Mouse (Mus musculus) embryonic facial prominence, embryonic 12.5 days (tissue): ENCODE measurements around the gene Slc35g2. TPM values are rescaled to one million over a fixed set of nuclear protein-coding genes. Genes with fewer than 3 reads are reported as not detected.

ENCODE experiments used
- ATAC-seq: fragments of 200-750 bp; cut with Nextera tagmentation; 2 replicates; pipeline ENCODE4 v1.8.0; 2017; ENCODE audit not compliant: insufficient number of reproducible peaks, insufficient read depth, low FRiP score, low TSS enrichment
- H3K27ac ChIP-seq: fragments of 300-500 bp; sonication (generic); 2 replicates; pipeline ENCODE4 v1.5.1; 2016; ENCODE audit warnings: mild to moderate bottlenecking
- H3K27me3 ChIP-seq: fragments of 300-500 bp; sonication (generic); 2 replicates; pipeline ENCODE4 v1.6.1; 2016; ENCODE audit warnings: mild to moderate bottlenecking, moderate library complexity
- H3K36me3 ChIP-seq: fragments of 300-500 bp; sonication (generic); 2 replicates; pipeline ENCODE4 v1.6.1; 2016; ENCODE audit warnings: mild to moderate bottlenecking
- H3K4me1 ChIP-seq: fragments of 300-500 bp; sonication (generic); 2 replicates; pipeline ENCODE4 v1.6.1; 2016
- H3K4me2 ChIP-seq: fragments of 300-500 bp; sonication (generic); replicated peaks from 2 replicates; pipeline ENCODE4 v1.6.1; 2016; ENCODE audit warnings: mild to moderate bottlenecking, moderate library complexity
- H3K4me3 ChIP-seq: fragments of 300-500 bp; sonication (generic); 2 replicates; pipeline ENCODE4 v1.5.1; 2016; ENCODE audit warnings: mild to moderate bottlenecking
- H3K9ac ChIP-seq: fragments of 300-500 bp; sonication (generic); 2 replicates; pipeline ENCODE4 v1.6.1; 2016; ENCODE audit warnings: mild to moderate bottlenecking, moderate library complexity
- H3K9me3 ChIP-seq: fragments of 300-500 bp; sonication (generic); 2 replicates; pipeline ENCODE4 v1.6.1; 2016; ENCODE audit warnings: mild to moderate bottlenecking, moderate library complexity
- WGBS: fragments of 180-500 bp; shearing (Covaris S2); methylation state at CpG from one replicate; pipeline ENCODE4 v1.1.7; 2016; 5-methylcytosine and 5-hydroxymethylcytosine counted together
- polyA plus RNA-seq: library from polyadenylated mRNA; unstranded; fragments of >200 nt; fragmentation: Nextera tagmentation; extraction: Ambion mirVana; gene quantifications from 2 replicates; pipeline ENCODE4 v1.2.1, GENCODE M21; 2016

Slc35g2 gene
- 4.4 and 5.2 TPM in 2 replicates for polyA plus RNA-seq

DNA sequence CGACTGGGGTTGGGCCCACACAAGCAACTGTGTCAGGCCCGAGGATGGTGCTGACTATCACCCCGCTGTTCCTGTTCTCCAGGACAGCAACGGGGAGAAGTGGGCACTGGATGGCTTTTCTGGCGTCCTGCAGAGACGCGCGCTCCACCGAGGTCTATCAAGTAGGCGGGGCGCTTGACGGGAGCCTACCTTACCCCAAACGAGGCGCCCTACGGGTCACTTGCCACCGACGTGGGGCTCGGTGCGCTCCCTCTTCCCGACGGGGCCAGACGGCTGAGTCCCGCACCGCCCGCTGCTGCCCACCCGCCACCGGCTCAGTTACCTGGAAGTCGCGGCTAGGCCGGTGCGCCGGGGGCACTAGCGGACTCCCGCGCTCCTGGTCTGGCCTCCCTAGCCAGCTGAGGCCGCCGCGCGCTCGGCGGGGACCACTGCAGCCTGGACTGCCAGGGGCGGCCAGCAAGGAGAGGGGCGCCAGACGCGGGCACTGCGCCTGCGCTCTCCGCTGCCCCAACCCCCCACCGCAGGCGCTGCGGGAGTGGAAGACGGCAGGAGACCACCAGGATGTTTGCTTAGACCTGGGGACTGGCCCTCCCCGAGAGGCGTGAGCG, at the start of gene Slc35g2:
Slc35g2 (minus strand) TSS at position 465 of the 608 bp plus-strand sequence.
- Histone ChIP-seq H3K4me2 (peak within 1 kb of the TSS; percentile 73), H3K4me3 (peak within 1 kb of the TSS; percentile 68), H3K27me3 (peaks cover 4% of the 10 kb centered on the region; the same call in 1 of the 2 replicates), H3K4me1 (peaks cover 6% of the 10 kb centered on the region; the same call in 1 of the 2 replicates), H3K9me3 (no peaks in the 10 kb centered on the region), H3K36me3 (no peaks in the 10 kb centered on the region), H3K27ac (no peak within 1 kb of the TSS), H3K9ac (peak within 1 kb of the TSS; percentile 69)
- peak; percentile 83 for ATAC-seq
- under 1% methylated on average over 55 of the region's 55 CpGs for WGBS

DNA sequence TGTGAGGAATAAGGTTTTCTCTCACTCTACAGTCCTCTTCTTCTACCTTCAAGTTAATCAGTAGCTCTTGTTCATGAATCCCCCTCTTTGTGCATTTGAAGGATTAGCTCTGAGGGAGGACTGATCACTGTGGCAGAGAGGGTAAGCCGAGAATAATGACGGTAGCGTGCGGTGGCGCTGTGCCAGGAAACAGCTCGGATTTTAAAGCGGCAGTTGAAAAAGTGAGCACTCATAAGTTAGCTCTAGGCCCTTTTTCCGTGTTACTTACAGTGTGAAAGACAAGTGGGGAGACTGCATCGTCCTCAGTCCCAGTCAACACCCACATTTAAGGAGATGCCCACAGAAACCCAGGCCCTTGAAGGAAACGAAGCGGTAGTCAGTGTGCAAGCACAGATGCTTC, 46.1 kb upstream of the Slc35g2 start:
- Histone ChIP-seq H3K9ac (no peak overlapping the region), H3K4me2 (no peak overlapping the region), H3K27ac (no peak overlapping the region), H3K4me3 (no peak overlapping the region), H3K27me3 (no peaks in the 10 kb centered on the region), H3K4me1 (no peaks in the 10 kb centered on the region), H3K36me3 (no peaks in the 10 kb centered on the region), H3K9me3 (no peaks in the 10 kb centered on the region)
- no peak for ATAC-seq
- 54% methylated on average over 11 of the region's 11 CpGs for WGBS

DNA sequence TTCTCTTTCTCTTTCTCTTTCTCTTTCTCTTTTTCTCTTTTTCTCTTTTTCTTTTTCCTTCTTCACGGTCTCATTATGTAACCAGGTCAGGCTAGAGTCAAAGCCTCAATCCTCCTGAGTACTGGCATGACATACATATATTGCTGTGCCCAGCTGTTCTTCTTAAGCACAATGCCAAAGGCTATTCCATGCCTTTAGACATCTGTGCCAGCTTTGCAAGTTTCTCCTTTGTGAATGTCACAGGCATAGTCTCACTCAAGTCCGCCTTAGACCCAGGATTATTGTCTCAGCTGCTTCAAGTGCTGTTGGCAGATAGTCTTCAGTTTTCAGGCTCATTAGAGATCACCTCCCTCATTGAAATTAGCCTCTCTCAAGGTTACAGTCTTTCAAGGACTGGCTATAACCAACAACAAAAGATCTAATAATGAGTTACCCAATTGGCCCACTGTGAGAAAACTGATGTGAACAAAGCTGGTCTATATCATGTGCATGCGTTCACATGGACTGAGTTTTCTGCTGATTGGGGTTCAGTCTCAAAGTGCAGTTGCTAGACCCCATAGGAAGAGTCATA, 42.7 kb upstream of the Slc35g2 start:
- H3K4me1 ChIP-seq: no peaks in the 10 kb centered on the region
- 87% methylated on average over 3 of the region's 3 CpGs for WGBS

DNA sequence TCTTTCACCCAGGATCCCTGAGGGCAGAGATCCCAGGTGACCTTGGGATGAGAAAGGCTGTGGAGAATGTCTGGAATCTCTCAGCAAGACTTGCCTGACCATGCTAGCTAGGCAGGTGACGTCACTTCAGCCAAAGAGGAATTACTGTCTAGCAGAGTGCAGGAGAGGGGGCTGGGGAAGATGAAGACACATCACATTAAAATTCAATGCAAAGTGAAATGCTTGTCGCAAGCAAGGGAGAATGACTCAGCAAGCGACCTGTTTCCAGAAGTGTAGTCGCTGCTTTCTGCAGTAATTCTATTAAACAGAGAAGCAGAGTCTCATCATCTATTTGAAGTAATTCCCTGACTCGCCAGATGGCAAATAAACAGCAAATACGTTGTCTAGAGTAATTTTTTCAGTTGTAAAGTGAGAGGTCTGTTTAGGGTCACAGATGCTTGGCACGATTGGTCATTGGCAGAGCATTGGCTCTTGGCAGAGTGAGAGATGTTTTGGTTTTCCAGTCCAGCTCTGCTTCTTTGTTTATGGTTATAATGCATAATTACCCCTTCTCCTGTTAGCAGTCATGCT, 35.2 kb upstream of the Slc35g2 start:
- H3K4me2 ChIP-seq: no peak overlapping the region
- no peak for ATAC-seq
- WGBS: 45% methylated on average over 7 of the region's 7 CpGs

More for the DNA sequence above, 42.7 kb upstream of the Slc35g2 start:
- H3K27me3 ChIP-seq: no peaks in the 10 kb centered on the region
- H3K9ac ChIP-seq: no peak overlapping the region
- no peak overlapping the region for H3K4me3 ChIP-seq
- H3K36me3 ChIP-seq: no peaks in the 10 kb centered on the region
- H3K9me3 ChIP-seq: no peaks in the 10 kb centered on the region
- H3K4me2 ChIP-seq: no peak overlapping the region
- H3K27ac ChIP-seq: no peak overlapping the region
- ATAC-seq: no peak

DNA sequence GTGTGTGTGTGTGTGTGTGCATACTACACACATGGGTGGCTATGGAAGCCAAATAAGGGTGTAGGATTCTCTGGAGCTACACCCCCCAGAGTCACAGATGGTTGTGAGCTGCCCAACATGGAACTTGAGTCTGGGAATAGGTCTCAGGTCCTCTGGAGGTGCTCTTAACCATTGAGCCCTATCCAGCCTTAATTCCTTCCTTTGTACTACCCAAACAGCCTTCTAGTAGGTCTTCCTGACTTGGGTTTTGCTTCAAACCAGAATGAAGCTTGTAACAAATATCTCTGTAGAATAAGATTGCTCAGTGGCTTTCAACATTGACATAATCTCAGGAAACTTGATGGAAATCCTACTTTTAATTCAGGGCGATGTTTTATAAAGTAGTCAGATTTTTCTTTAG, 34.6 kb upstream of the Slc35g2 start:
- Histone ChIP-seq H3K27ac (no peak overlapping the region), H3K4me1 (no peaks in the 10 kb centered on the region), H3K36me3 (no peaks in the 10 kb centered on the region), H3K4me2 (no peak overlapping the region), H3K9ac (no peak overlapping the region), H3K27me3 (no peaks in the 10 kb centered on the region), H3K9me3 (no peaks in the 10 kb centered on the region), H3K4me3 (no peak overlapping the region)
- no peak for ATAC-seq
- WGBS: 71% methylated on average over 1 of the region's 1 CpGs

More for the DNA sequence above, 35.2 kb upstream of the Slc35g2 start:
- Histone ChIP-seq H3K27ac (no peak overlapping the region), H3K9ac (no peak overlapping the region), H3K4me1 (no peaks in the 10 kb centered on the region), H3K4me3 (no peak overlapping the region), H3K27me3 (no peaks in the 10 kb centered on the region), H3K9me3 (no peaks in the 10 kb centered on the region), H3K36me3 (no peaks in the 10 kb centered on the region)

DNA sequence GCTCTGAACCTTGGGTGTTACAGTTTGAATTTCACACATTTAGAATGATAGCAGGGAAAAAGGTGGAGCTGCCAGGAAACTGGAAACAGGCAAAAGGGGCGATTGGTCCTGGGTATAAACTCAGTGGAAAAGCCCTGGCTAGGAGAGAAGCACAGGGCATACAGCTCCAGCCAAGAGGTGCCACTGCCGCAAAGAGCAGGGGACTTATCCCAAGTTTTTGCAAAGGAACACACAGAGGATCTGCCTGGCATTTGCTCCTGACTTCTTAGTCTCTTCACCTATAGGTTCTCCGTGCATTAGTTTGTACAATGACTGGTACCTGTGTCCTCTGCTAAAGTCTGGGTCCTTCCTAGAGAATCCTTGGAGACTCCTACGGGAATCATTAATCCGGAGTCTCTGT, 32.3 kb upstream of the Slc35g2 start:
- Histone ChIP-seq H3K9ac (no peak overlapping the region), H3K4me1 (peaks cover 6% of the 10 kb centered on the region; the same call in 1 of the 2 replicates), H3K27me3 (no peaks in the 10 kb centered on the region), H3K36me3 (no peaks in the 10 kb centered on the region), H3K27ac (no peak overlapping the region), H3K9me3 (no peaks in the 10 kb centered on the region), H3K4me3 (no peak overlapping the region), H3K4me2 (no peak overlapping the region)
- 64% methylated on average over 5 of the region's 5 CpGs for WGBS
- no peak for ATAC-seq

DNA sequence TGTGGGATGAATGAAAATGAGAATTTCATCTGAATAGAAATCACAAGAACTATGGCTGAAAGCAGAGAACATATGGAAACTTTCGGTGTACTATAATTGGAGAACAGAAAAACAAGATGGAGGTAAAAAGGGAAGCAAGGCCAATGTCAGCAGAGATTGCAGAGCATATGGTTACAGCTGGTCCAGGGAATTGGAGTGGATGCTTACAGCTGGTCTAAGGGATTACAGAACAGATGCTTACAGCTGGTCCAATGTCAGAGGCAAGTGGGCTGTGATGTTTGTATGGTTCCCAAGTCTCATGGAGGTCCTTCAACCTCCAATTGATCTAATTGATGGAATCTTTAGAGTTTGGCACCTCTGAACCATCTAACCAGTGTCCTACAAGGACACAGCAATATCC, 31.2 kb upstream of the Slc35g2 start:
- H3K9me3 ChIP-seq: no peaks in the 10 kb centered on the region
- H3K4me3 ChIP-seq: no peak overlapping the region
- peaks cover 6% of the 10 kb centered on the region; the same call in 1 of the 2 replicates for H3K4me1 ChIP-seq
- H3K27me3 ChIP-seq: no peaks in the 10 kb centered on the region
- H3K4me2 ChIP-seq: no peak overlapping the region
- H3K36me3 ChIP-seq: no peaks in the 10 kb centered on the region
- no peak overlapping the region for H3K27ac ChIP-seq
- 86% methylated on average over 1 of the region's 1 CpGs for WGBS
- H3K9ac ChIP-seq: no peak overlapping the region
- ATAC-seq: no peak

DNA sequence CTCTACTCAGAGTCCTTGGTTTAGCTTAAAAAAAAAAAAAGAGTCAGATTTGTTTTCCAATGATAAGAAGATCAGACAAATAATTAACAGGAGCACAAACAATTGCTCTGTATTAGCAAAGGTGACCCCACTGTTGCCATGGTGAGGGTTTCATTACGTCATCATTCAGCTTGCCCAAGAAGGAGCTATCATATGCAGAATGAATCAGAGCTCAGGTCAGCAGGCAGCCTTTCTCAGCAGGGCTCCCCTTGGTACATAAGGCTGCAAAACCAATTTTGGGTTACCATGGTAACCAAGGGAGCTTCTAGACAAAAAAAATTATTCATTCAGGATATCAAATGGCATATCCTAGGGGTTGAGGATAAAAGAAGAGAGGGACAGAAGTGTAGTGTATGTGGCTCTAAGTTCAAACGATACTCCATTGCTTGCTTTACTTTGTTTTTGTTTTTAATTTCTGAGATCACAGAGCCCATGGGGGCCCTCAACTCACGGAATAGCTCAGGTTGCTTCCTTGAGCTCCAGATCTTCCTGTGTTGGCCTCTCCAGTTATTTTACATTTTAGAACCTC, 29.0 kb upstream of the Slc35g2 start:
- H3K27me3 ChIP-seq: no peaks in the 10 kb centered on the region
- no peak overlapping the region for H3K9ac ChIP-seq
- no peak overlapping the region for H3K4me3 ChIP-seq
- no peaks in the 10 kb centered on the region for H3K36me3 ChIP-seq
- no peaks in the 10 kb centered on the region for H3K9me3 ChIP-seq
- peaks cover 6% of the 10 kb centered on the region; the same call in 1 of the 2 replicates for H3K4me1 ChIP-seq
- H3K4me2 ChIP-seq: no peak overlapping the region
- ATAC-seq: no peak
- whole genome bisulfite sequencing: 48% methylated on average over 3 of the region's 3 CpGs
- H3K27ac ChIP-seq: no peak overlapping the region

DNA sequence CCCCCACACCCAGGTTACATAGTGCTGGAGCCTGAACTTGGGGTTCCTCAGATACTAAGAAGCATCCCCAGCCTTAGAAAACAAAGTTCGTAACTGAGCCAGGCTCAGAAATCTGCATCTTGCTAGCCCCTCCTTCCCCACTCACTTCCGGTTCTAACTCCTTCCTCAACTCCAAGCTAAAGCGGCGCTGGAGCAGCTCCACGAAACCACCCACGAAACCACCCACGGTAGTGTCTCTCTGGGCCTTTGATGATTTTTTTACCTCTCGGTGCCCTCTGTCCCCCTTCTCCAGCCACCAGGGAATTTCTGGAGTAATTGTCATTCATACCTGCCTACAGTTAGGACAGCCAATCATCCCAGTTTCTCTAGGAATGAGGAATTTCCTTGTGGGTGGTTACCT, 26.7 kb upstream of the Slc35g2 start, which contains the start of gene Stag1:
Stag1 (plus strand) TSS at position 253 of the 400 bp plus-strand sequence.
- Histone ChIP-seq H3K4me2 (no peak within 1 kb of the TSS), H3K9me3 (no peaks in the 10 kb centered on the region), H3K4me3 (no peak within 1 kb of the TSS), H3K27ac (no peak within 1 kb of the TSS), H3K4me1 (peaks cover 6% of the 10 kb centered on the region; the same call in 1 of the 2 replicates), H3K27me3 (no peaks in the 10 kb centered on the region), H3K9ac (no peak within 1 kb of the TSS), H3K36me3 (no peaks in the 10 kb centered on the region)
- ATAC-seq: no peak
- 81% methylated on average over 8 of the region's 8 CpGs for WGBS

DNA sequence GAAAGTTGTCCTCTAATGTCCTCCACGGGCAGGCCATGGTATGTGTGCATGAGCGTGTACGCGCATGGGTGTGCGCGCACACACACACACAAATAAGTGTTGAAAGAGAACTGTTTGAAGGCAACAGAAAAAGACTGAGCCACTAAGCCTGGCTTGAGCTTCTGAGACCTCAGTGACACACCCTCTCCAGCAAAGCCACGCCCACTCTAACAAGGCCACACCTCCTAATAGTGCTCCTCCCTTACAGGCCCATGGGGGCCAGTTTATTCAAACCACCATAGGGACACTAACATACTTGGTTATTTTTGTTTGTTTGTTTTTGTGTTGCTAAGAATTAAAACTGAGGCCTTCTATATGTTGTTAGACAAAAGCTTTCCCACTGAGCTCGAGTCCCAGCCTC, 25.4 kb upstream of the Slc35g2 start:
- Histone ChIP-seq H3K27me3 (no peaks in the 10 kb centered on the region), H3K9me3 (no peaks in the 10 kb centered on the region), H3K9ac (no peak overlapping the region), H3K36me3 (no peaks in the 10 kb centered on the region), H3K4me2 (no peak overlapping the region), H3K4me1 (peaks cover 6% of the 10 kb centered on the region; the same call in 1 of the 2 replicates), H3K27ac (no peak overlapping the region), H3K4me3 (no peak overlapping the region)
- 86% methylated on average over 8 of the region's 8 CpGs for WGBS
- no peak for ATAC-seq

DNA sequence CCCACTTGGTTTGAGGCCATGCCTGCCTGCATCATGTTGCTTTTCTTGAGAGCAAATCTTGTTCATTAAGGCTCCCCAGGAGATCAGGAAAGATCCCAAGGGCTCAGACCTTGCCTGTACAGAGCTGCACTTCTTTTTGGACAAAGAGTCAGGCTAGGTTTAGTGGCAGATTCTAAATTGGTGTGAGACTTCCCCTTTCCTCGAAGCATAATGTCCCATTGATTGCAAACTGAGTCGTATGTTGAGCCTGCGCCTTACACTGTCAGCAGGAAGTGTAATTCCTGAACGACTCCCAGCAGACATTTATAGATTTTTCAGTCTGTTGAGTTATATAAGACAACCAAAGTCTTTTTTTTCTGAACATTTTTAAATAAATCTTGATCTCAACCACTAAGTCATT, 19.6 kb upstream of the Slc35g2 start:
- Histone ChIP-seq H3K9ac (no peak overlapping the region), H3K27me3 (no peaks in the 10 kb centered on the region), H3K27ac (no peak overlapping the region), H3K4me3 (no peak overlapping the region), H3K4me2 (no peak overlapping the region), H3K9me3 (no peaks in the 10 kb centered on the region), H3K4me1 (no peaks in the 10 kb centered on the region), H3K36me3 (no peaks in the 10 kb centered on the region)
- ATAC-seq: no peak
- WGBS: 41% methylated on average over 4 of the region's 4 CpGs

DNA sequence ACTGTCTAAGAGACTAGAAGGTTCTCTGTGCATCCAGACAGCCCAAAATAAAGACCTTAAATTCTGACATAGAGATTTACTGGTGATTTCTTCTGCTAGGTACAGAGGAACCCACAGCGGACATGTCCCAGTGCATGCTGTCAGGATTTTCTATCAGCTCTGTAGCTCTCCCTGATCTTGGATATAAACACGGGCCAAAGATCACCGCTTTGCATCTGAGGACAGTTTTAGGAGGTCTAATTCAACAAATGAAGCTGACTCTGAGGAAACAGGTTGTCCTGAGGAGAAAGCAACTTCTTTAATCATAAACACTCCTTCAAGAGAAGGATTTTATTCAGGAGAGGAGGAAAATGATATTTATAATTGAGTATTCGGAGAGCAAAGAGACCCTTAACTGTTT, 13.1 kb upstream of the Slc35g2 start:
- Histone ChIP-seq H3K36me3 (no peaks in the 10 kb centered on the region), H3K27me3 (no peaks in the 10 kb centered on the region), H3K4me2 (no peak overlapping the region), H3K4me1 (peaks cover 13% of the 10 kb centered on the region), H3K27ac (no peak overlapping the region), H3K9me3 (no peaks in the 10 kb centered on the region), H3K4me3 (no peak overlapping the region), H3K9ac (no peak overlapping the region)
- 71% methylated on average over 4 of the region's 4 CpGs for WGBS
- ATAC-seq: no peak
